Mouse (Mus musculus): ENCODE measurements around the gene Vmn1r57.
"Not testable (repeated sequence)": the region's sequence is repeated elsewhere in the genome, so short reads cannot be mapped to it uniquely, and the experiment has no call there.

Vmn1r57 gene

DNA sequence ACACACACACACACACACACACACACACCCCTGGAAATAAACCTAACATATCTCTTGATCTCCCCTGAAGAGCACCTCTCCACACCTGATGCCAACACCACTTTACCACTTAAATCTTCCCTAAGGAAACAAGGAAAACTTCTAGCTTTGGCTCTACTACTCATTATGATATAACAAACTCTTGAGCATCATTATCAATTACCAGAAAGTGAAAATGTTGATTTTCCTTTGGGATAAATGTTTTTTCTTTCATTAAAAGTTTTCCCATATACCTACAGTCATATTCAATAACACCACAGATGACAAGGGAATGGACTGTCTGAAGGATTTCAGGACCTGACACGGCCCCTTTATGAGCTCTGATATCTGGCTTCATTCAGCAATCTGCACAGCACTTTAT lies at the start of gene Vmn1r57:
TSS of gene Vmn1r57 (plus strand) at position 301 of the 400 bp plus-strand sequence.
- DNase-seq (ENCODE audit: low read depth, low spot score) = not testable (repeated sequence)

DNA sequence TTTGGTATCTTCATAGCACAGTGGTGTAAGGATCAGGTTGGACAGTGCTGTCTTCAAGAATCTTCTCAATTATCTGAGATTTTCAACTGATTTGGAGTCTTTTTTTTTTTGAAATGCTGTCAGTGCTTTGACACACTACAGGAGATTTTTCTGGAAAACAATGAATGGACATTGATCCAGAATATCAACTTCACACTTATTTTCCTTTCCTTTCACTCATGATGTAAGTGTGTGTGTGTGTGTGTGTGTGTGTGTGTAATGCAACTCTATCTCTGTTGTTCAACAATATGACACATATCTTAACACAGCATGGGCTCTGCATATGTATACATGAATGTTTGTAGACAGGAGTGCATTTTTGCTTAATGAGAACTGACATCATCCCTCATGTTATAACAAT lies 21.6 kb upstream of the Vmn1r57 start, which contains the start of gene Vmn1r56:
TSS of gene Vmn1r56 (minus strand) at position 101 of the 400 bp plus-strand sequence.
- not testable (repeated sequence) for DNase-seq (ENCODE audit: low read depth, low spot score)

DNA sequence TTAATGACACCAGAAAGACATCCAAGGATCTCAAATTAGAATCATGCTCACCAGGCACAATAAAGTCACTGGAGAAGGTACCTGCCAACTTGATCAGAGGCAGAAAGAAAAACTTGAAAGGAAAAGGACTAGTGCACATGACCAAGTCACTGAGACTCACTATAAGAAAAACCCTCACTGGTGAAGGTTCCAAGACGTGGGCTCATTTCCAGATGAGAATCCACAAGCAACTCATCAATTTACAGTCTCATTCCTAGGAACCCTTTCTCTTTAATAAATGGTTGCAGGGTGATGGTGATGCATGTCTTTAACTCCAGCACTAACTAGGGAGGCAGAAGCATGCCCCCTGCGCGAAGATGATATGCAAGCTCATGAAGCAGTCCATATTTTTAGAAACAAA lies 44.8 kb downstream of the Vmn1r57 start:
- DNase-seq (ENCODE audit: low read depth, low spot score) = no peak

Data from mesoderm, embryonic 11.5 days (tissue).